In the genomic region with DNA sequence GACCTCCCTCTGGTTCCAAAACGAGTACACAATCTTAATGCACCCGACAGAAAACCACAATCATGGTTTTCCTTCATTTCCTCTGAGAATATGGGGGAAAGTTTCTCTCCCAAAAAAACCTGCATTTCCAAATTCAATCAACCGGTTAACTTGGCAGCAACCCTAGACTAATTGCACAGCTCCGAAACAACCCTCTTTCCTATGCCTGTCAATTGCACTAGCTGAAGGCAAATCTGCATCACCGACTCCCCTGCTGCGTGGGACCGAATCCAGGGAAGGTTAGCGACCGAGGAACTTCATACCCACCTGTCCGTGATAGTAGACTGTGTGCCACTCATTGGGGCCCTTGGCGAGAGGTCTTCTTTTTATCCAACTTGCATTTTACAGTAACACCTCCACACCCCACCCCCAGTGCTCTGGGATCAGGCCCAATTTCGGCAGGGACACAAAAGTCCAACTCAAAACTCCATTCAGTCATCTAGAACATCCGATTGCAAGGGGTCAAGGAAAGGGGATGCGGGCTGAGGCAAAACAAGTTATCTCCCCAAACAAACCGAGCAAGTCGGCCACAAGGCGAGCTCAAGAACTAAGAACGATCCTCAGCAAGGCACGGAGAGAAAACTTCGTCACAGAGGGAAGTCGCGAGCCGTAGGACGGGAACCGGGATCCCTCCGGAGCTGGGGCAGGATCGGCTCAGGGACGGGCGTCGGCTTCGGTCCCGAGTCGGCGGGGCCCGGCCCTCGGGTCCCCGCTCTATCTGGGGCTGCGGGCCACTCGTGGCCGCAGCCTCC, we compare ENCODE assay signal across 7 mouse cellular contexts. TPM values are rescaled to one million over a fixed set of nuclear protein-coding genes. Genes with fewer than 3 reads are reported as not detected.
A peak's percentile ranks its signal among the peaks of the same experiment; 100 is the strongest.
DNase-seq lines count a peak whose midpoint lies in the region; ATAC-seq and TF ChIP-seq lines count a peak whose summit lies in the region.

No protein-coding gene starts in this region.

- peaks cover 5% of the 10 kb centered on the region; the same call in 1 of the 2 replicates for H3K4me1 ChIP-seq in bone marrow macrophage, adult 2 months (ENCODE audit: control insufficient read depth, insufficient read depth, low read length)
- H3K4me1 ChIP-seq in forebrain, embryonic 12.5 days, result peaks cover 38% of the 10 kb centered on the region
- peaks cover 48% of the 10 kb centered on the region for H3K4me1 ChIP-seq in hindbrain, embryonic 13.5 days (replicated peaks)
- H3K4me1 ChIP-seq in limb, embryonic 13.5 days, result peaks cover 36% of the 10 kb centered on the region
- H3K4me1 ChIP-seq in neural tube, embryonic 13.5 days (replicated peaks), result peaks cover 45% of the 10 kb centered on the region

- WGBS in forebrain, embryonic 12.5 days, result under 1% methylated on average over 37 of the region's 40 CpGs
- WGBS in hindbrain, embryonic 13.5 days, result under 1% methylated on average over 40 of the region's 40 CpGs
- under 1% methylated on average over 40 of the region's 40 CpGs for WGBS in limb, embryonic 13.5 days
- WGBS in neural tube, embryonic 13.5 days, result 0% methylated on average over 25 of the region's 40 CpGs

- DNase-seq in urinary bladder, postnatal 36 days (ENCODE audit: low spot score in 2 of 2), result peak; percentile 38 to 43
- DNase-seq in urinary bladder, postnatal 4 days (ENCODE audit: low spot score in 2 of 2), result no peak

- no peak for TF ChIP-seq POLR2A in bone marrow macrophage, adult 2 months (IDR thresholded peaks at IDR 0.05; ENCODE audit: borderline replicate concordance, low read depth, low read length)

- ATAC-seq in forebrain, embryonic 12.5 days (ENCODE audit: low FRiP score), result no peak
- 0 out of 2 replicates have a peak, but pooled peaks have one; percentile 36 for ATAC-seq in hindbrain, embryonic 13.5 days (ENCODE audit: low FRiP score)
- ATAC-seq in limb, embryonic 13.5 days (ENCODE audit: low FRiP score, low read depth), result no peak
- ATAC-seq in neural tube, embryonic 13.5 days (ENCODE audit: low read depth), result no peak

- TF ChIP-seq CTCF in bone marrow macrophage, adult 2 months (IDR thresholded peaks at IDR 0.05; ENCODE audit: low read depth, low read length), result no peak

- H3K27me3 ChIP-seq in forebrain, embryonic 12.5 days, result no peaks in the 10 kb centered on the region
- H3K27me3 ChIP-seq in hindbrain, embryonic 13.5 days, result no peaks in the 10 kb centered on the region
- H3K27me3 ChIP-seq in limb, embryonic 13.5 days, result no peaks in the 10 kb centered on the region
- no peaks in the 10 kb centered on the region for H3K27me3 ChIP-seq in neural tube, embryonic 13.5 days

- peak overlapping the region; percentile 60 for H3K4me3 ChIP-seq in bone marrow macrophage, adult 2 months (ENCODE audit: insufficient read depth, low read length)
- peak overlapping the region; percentile 91 for H3K4me3 ChIP-seq in forebrain, embryonic 12.5 days (replicated peaks)
- H3K4me3 ChIP-seq in hindbrain, embryonic 13.5 days, result peak overlapping the region; percentile 89
- H3K4me3 ChIP-seq in limb, embryonic 13.5 days, result peak overlapping the region; percentile 87
- H3K4me3 ChIP-seq in neural tube, embryonic 13.5 days, result peak overlapping the region; percentile 90

- no peak overlapping the region for H3K27ac ChIP-seq in bone marrow macrophage, adult 2 months (ENCODE audit: insufficient read depth, low read depth, low read length)
- H3K27ac ChIP-seq in forebrain, embryonic 12.5 days, result peak overlapping the region; percentile 91
- H3K27ac ChIP-seq in hindbrain, embryonic 13.5 days, result peak overlapping the region; percentile 89
- H3K27ac ChIP-seq in limb, embryonic 13.5 days, result peak overlapping the region; percentile 94
- H3K27ac ChIP-seq in neural tube, embryonic 13.5 days (replicated peaks), result peak overlapping the region; percentile 91

- H3K9me3 ChIP-seq in forebrain, embryonic 12.5 days, result no peaks in the 10 kb centered on the region
- no peaks in the 10 kb centered on the region for H3K9me3 ChIP-seq in hindbrain, embryonic 13.5 days
- no peaks in the 10 kb centered on the region for H3K9me3 ChIP-seq in limb, embryonic 13.5 days
- H3K9me3 ChIP-seq in neural tube, embryonic 13.5 days, result no peaks in the 10 kb centered on the region

- peak overlapping the region; percentile 83 for H3K4me2 ChIP-seq in forebrain, embryonic 12.5 days
- H3K4me2 ChIP-seq in hindbrain, embryonic 13.5 days, result peak overlapping the region; percentile 91
- H3K4me2 ChIP-seq in limb, embryonic 13.5 days (replicated peaks), result peak overlapping the region; percentile 78
- peak overlapping the region; percentile 97 for H3K4me2 ChIP-seq in neural tube, embryonic 13.5 days

- H3K9ac ChIP-seq in forebrain, embryonic 12.5 days, result peak overlapping the region; percentile 86
- H3K9ac ChIP-seq in hindbrain, embryonic 13.5 days, result peak overlapping the region; percentile 90
- peak overlapping the region; percentile 97 for H3K9ac ChIP-seq in limb, embryonic 13.5 days
- H3K9ac ChIP-seq in neural tube, embryonic 13.5 days, result peak overlapping the region; percentile 97

- peaks cover 2% of the 10 kb centered on the region for H3K36me3 ChIP-seq in forebrain, embryonic 12.5 days (replicated peaks)
- peaks cover under 1% of the 10 kb centered on the region for H3K36me3 ChIP-seq in hindbrain, embryonic 13.5 days
- no peaks in the 10 kb centered on the region for H3K36me3 ChIP-seq in limb, embryonic 13.5 days
- peaks cover under 1% of the 10 kb centered on the region; the same call in 1 of the 2 replicates for H3K36me3 ChIP-seq in neural tube, embryonic 13.5 days

RNA-seq across cellular contexts. Expression of a gene that starts 2.0 kb away (rescaled TPM):
- 6.8 and 8.6 TPM in 2 replicates for polyA plus RNA-seq in bone marrow macrophage, adult 2 months (2012; ENCODE audit: insufficient read depth, insufficient read length, missing spikeins)
- polyA plus RNA-seq in forebrain, embryonic 12.5 days (2016; fragmentation: Nextera tagmentation; extraction: Ambion mirVana), result 14.2 and 17.8 TPM in 2 replicates
- polyA plus RNA-seq in hindbrain, embryonic 13.5 days (2015; fragmentation: Nextera tagmentation; extraction: Ambion mirVana), result 19.8 and 23.6 TPM in 2 replicates
- polyA plus RNA-seq in limb, embryonic 13.5 days (2015; fragmentation: Nextera tagmentation; extraction: Ambion mirVana), result 11.5 and 12.3 TPM in 2 replicates
- polyA plus RNA-seq in neural tube, embryonic 13.5 days (2015; fragmentation: Nextera tagmentation; extraction: Ambion mirVana), result 15.3 and 19.9 TPM in 2 replicates

RNA-seq across cellular contexts. Expression of a gene that starts 11.3 kb away (rescaled TPM):
- not detected in 2 replicates for polyA plus RNA-seq in bone marrow macrophage, adult 2 months (2012; ENCODE audit: insufficient read depth, insufficient read length, missing spikeins)
- 11.4 and 12.1 TPM in 2 replicates for polyA plus RNA-seq in forebrain, embryonic 12.5 days (2016; fragmentation: Nextera tagmentation; extraction: Ambion mirVana)
- 11.0 and 11.5 TPM in 2 replicates for polyA plus RNA-seq in hindbrain, embryonic 13.5 days (2015; fragmentation: Nextera tagmentation; extraction: Ambion mirVana)
- 8.3 and 8.8 TPM in 2 replicates for polyA plus RNA-seq in limb, embryonic 13.5 days (2015; fragmentation: Nextera tagmentation; extraction: Ambion mirVana)
- 12.9 and 13.2 TPM in 2 replicates for polyA plus RNA-seq in neural tube, embryonic 13.5 days (2015; fragmentation: Nextera tagmentation; extraction: Ambion mirVana)

Comparison
In these comparisons a context has a peak if more than half of its experiments do, and no peak if none do; other contexts are left out.
1. DNase-seq: peak in urinary bladder, postnatal 36 days (2 of 2); none in urinary bladder, postnatal 4 days (0 of 2).
2. Peak in every context shown above with its lines, with median percentiles within 50 percentile points of each other: H3K4me3 ChIP-seq, H3K4me2 ChIP-seq and H3K9ac ChIP-seq.